Mouse (Mus musculus): ENCODE measurements around the gene Msh3.
"Not testable (repeated sequence)": the region's sequence is repeated elsewhere in the genome, so short reads cannot be mapped to it uniquely, and the experiment has no call there.

Msh3 gene

DNA sequence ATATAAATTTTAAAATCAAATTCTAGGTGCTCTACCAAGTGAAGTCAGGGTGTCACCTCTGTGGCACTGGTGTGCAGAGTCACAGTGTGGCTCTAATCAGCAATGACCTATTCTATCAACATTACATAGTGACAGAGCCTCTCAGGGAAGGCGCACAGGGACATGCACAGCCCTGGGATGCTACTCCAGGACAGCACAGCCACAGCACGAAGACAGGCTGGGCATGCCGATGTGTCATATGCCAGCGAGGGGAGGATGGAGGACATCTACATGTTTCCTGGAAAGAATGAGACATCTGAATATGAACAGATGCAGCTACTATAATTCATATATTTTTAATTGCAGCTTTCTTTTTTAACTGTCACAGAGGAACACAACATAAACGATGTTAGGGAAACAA, 101.0 kb downstream of the Msh3 start:
- no peak for DNase-seq (ENCODE audit: inconsistent ontology term)

- no peak for DNase-seq (ENCODE audit: inconsistent ontology term)
These were observed 102.5 kb downstream of the Msh3 start for GRCm38 (mm10) chr13:92252331-92252730.

DNA sequence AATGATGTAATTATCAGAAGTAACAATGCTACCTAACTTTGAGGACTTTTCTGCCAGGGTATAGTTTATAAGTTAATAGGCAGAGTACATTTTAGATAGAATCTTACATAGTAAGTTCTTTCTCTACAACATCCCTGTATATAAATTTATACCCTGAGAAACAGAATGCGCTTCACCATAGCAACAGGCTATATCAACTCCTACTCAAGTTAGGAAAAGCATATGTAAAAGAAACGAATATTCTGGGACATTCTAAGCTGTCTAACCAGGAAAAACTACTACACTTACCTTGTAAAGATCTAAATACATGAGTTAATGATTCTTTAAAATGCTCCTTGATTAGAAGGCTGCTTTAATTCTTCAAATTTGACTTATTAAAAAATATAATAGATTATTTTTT, 107.2 kb downstream of the Msh3 start:
- no peak for DNase-seq (ENCODE audit: inconsistent ontology term)

DNA sequence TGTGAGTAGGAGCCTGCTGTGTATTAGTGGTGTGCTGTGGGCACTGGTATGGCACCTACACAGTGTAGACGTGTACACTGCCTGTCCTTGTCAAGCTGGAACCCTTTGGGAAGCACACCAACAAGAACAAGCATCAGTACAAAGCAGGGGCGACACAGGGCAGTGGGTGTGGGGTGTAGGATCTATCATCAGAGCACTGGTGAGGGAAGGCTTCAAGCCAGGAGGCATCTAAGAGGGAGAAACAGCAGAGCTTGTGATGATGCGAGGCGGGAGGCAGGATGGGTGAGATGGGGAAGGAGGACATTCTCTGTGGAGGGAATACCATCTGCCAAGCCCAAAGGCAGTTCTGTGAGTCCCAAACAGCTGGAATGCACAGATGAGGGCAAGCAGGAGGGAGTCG, 107.8 kb downstream of the Msh3 start:
- DNase-seq (ENCODE audit: inconsistent ontology term): no peak

GRCm38 (mm10) chr13:92244731-92245130, 110.1 kb downstream of the Msh3 start:
- no peak for DNase-seq (ENCODE audit: inconsistent ontology term)

DNA sequence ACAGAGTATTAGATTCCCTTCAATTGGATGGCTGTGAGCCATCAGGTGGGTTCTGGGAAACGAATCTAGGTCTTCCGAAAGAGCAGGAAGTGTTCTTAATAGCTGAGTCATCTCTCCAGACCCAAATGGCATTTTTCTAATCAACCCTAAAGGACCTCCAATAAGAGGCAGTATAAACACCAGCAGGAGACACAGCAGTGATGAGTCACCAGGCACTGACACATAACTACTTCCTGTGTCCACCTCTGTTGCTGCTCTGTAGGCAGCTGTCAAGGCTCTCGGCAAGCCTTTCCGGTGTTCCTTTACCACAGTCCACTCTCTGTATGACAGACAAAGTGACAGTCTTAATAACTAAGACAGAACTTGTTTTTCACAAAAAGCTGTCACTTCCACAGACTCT, 113.4 kb downstream of the Msh3 start:
- peak; percentile 58 for DNase-seq (ENCODE audit: inconsistent ontology term)

- no peak for DNase-seq (ENCODE audit: inconsistent ontology term)
These were observed 116.9 kb downstream of the Msh3 start for GRCm38 (mm10) chr13:92237887-92238286.

GRCm38 (mm10) chr13:92237016-92237415, 117.8 kb downstream of the Msh3 start:
- DNase-seq (ENCODE audit: inconsistent ontology term): no peak

GRCm38 (mm10) chr13:92232076-92232938, 122.5 kb downstream of the Msh3 start:
- DNase-seq (ENCODE audit: inconsistent ontology term): no peak

DNA sequence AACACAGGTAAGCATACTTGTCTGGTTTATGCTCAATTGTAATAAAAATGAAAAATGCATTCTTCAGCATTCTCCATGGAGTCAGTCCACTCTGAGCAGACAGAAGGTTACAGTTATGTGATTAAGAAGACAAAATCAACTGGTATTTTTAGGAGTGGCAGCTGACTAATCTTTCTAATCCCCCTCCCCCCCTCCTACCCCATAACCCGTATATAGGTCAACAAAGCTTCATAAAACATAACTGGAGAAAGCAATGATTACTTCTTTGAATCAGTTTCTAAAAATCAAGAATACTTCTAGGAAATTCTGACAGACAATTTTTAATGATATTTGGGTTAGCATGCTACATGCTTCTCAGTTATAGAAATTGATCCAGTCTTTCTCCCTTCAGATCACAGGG, 126.8 kb downstream of the Msh3 start:
- DNase-seq (ENCODE audit: inconsistent ontology term): peak; percentile 56

- DNase-seq (ENCODE audit: inconsistent ontology term): no peak
These were observed 131.2 kb downstream of the Msh3 start for GRCm38 (mm10) chr13:92223567-92223966.

- no peak for DNase-seq (ENCODE audit: inconsistent ontology term)
These were observed 132.0 kb downstream of the Msh3 start for GRCm38 (mm10) chr13:92222763-92223162.

- DNase-seq (ENCODE audit: inconsistent ontology term): no peak
These were observed 135.0 kb downstream of the Msh3 start for GRCm38 (mm10) chr13:92219774-92220173.

GRCm38 (mm10) chr13:92217216-92217615, 137.6 kb downstream of the Msh3 start:
- no peak for DNase-seq (ENCODE audit: inconsistent ontology term)

DNA sequence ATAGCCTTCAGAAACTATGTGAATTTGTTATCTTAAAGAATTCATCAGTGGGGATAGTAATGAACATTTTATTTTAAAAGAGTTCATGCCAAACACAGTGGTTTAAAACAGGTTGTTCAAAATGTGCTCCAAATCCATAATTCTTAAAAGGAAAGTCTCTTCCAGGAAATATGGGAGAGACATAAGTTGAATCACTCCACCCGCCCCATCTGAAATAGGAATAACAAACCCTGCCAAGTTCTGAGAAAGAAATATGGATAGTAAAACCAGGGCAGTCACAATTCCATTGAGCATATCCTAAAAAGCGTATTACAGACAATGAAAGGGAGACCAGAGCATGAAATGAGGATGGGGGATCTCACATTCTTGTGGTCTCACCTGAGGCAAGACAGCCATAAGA, 157.9 kb downstream of the Msh3 start:
- no peak for DNase-seq (ENCODE audit: inconsistent ontology term)

GRCm38 (mm10) chr13:92193806-92194205, 161.0 kb downstream of the Msh3 start:
- not testable (repeated sequence) for DNase-seq (ENCODE audit: inconsistent ontology term)

DNA sequence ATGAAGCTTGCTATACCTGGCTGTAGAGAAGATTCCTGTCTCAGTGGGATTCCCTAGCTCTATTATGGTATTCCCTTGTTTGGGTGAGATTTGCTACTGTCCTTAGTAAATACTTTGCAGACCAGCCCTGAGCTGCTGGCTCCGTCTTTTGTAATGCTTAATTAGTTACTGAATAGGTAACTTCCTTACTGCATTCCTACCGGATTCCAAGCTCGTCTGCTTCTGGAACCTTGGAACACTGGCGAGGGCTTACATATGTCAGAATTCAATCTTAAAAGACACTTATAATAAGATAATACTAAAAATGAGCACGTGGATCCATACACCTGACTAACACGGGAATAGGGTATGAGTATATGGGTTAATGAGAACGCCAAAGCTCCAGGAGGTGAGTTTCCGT, 182.1 kb downstream of the Msh3 start:
- DNase-seq (ENCODE audit: inconsistent ontology term): not testable (repeated sequence)

Data from Muller cell, postnatal 12 days (primary cell).